Mouse (Mus musculus) NIH3T3 (cell line): ENCODE data around the gene Agr3.

Experiments
- DNase-seq: peaks from one replicate; pipeline ENCODE4 v3.0.0-alpha.2; 2012; ENCODE audit warnings: low read depth

Gene Agr3

GRCm38 (mm10) chr12:35925402-35925801, at the start of gene Agr3:
Gene Agr3 (plus strand): TSS chr12:35925620.
- no peak for DNase-seq

- peak; percentile 62 for DNase-seq
These were observed 40.4 kb upstream of the Agr3 start for GRCm38 (mm10) chr12:35884892-35885558.

GRCm38 (mm10) chr12:35889383-35889782, 36.0 kb upstream of the Agr3 start:
- DNase-seq = no peak

GRCm38 (mm10) chr12:35890756-35891155, 34.7 kb upstream of the Agr3 start:
- DNase-seq = no peak

GRCm38 (mm10) chr12:35894304-35894900, 31.0 kb upstream of the Agr3 start:
- DNase-seq = no peak

GRCm38 (mm10) chr12:35895875-35896763, 29.3 kb upstream of the Agr3 start:
- peak; percentile 82 for DNase-seq

GRCm38 (mm10) chr12:35896764-35897282, 28.6 kb upstream of the Agr3 start:
- no peak for DNase-seq

- DNase-seq = no peak
These were observed 14.8 kb upstream of the Agr3 start for GRCm38 (mm10) chr12:35910632-35911031.

- no peak for DNase-seq
These were observed 9.6 kb upstream of the Agr3 start for GRCm38 (mm10) chr12:35915813-35916212.

GRCm38 (mm10) chr12:35916467-35916866, 9.0 kb upstream of the Agr3 start:
- DNase-seq = no peak

- DNase-seq = no peak
These were observed 7.4 kb upstream of the Agr3 start for GRCm38 (mm10) chr12:35918031-35918430.

GRCm38 (mm10) chr12:35927804-35928203, 2.4 kb downstream of the Agr3 start:
- DNase-seq = no peak

- DNase-seq = no peak
These were observed 7.4 kb downstream of the Agr3 start for GRCm38 (mm10) chr12:35932816-35933215.

GRCm38 (mm10) chr12:35951757-35952156, 26.3 kb downstream of the Agr3 start:
- DNase-seq = no peak

GRCm38 (mm10) chr12:35957235-35957634, 31.8 kb downstream of the Agr3 start:
- DNase-seq = peak; percentile 34

- no peak for DNase-seq
These were observed 40.8 kb downstream of the Agr3 start for GRCm38 (mm10) chr12:35966098-35966767.

- no peak for DNase-seq
These were observed 41.3 kb downstream of the Agr3 start for GRCm38 (mm10) chr12:35966768-35967141.

- DNase-seq = no peak
These were observed 50.5 kb downstream of the Agr3 start for GRCm38 (mm10) chr12:35975898-35976297.

- no peak for DNase-seq
These were observed 52.3 kb downstream of the Agr3 start for GRCm38 (mm10) chr12:35977633-35978246.

- DNase-seq = no peak
These were observed 54.2 kb downstream of the Agr3 start for GRCm38 (mm10) chr12:35979625-35980024.

GRCm38 (mm10) chr12:35981732-35982360, 56.4 kb downstream of the Agr3 start:
- no peak for DNase-seq
